Comparison of ENCODE assay signal across 8 mouse cellular contexts in the genomic region with DNA sequence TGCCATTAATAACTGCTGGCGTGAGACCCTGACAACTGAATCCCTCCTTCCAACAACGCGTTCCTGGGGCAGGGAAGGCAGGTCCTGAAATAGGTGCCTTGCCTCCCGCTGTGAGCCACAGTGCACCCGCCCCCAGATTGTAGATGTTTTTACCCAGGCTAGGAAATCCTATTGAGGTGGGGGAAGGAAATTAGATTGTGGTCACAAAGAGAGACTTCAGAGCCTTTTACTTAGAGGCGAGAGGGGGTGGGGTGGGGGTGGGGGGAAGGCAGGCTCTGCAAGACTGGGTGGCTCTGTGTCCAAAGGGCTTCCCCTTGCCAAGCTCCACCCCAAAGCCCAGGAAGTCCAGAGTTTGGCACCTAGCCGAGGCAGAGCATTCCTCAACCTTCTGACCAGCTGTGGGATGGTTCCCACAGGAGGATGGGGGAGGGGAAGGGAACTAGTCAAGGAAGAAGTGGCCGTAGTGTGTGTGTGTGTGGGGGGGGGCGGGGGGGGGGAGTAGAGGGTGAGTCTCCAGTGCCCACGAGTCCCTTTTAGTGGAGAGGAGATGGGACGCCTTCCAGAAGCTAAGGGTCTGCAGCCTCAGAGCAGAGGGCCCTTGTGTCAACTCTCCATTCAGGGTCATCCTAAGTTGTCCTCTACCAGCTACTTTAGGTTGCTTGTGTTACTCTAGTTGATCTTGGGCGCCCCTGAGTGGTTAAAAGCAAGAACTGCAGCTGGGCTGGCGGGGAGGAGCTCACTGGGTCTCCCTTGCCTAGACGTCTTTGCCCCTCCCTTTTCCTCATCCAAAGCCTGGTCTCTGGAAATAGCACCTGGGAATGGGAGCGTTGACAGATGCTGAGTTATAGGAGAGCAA. TPM values are rescaled to one million over a fixed set of nuclear protein-coding genes. Genes with fewer than 3 reads are reported as not detected.
A peak's percentile ranks its signal among the peaks of the same experiment; 100 is the strongest.
DNase-seq lines count a peak whose midpoint lies in the region; ATAC-seq lines count a peak whose summit lies in the region.

No protein-coding gene starts in this region.

- peak overlapping the region; percentile 45 for H3K4me2 ChIP-seq in embryonic facial prominence, embryonic 13.5 days
- peak overlapping the region; percentile 44 for H3K4me2 ChIP-seq in limb, embryonic 13.5 days (replicated peaks)
- peak overlapping the region; percentile 38 for H3K4me2 ChIP-seq in midbrain, embryonic 15.5 days

- H3K36me3 ChIP-seq in embryonic facial prominence, embryonic 13.5 days = no peaks in the 10 kb centered on the region
- H3K36me3 ChIP-seq in limb, embryonic 13.5 days = no peaks in the 10 kb centered on the region
- no peaks in the 10 kb centered on the region for H3K36me3 ChIP-seq in midbrain, embryonic 15.5 days (replicated peaks)

- no peaks in the 10 kb centered on the region for H3K27me3 ChIP-seq in embryonic facial prominence, embryonic 13.5 days
- no peaks in the 10 kb centered on the region for H3K27me3 ChIP-seq in limb, embryonic 13.5 days
- no peaks in the 10 kb centered on the region for H3K27me3 ChIP-seq in midbrain, embryonic 15.5 days (replicated peaks)

- peak overlapping the region; percentile 13; the same call in 1 of the 2 replicates for H3K4me3 ChIP-seq in embryonic facial prominence, embryonic 13.5 days
- H3K4me3 ChIP-seq in limb, embryonic 13.5 days = no peak overlapping the region
- H3K4me3 ChIP-seq in midbrain, embryonic 15.5 days = peak overlapping the region; percentile 2; the same call in 1 of the 2 replicates

- ATAC-seq in embryonic facial prominence, embryonic 13.5 days (ENCODE audit: insufficient number of reproducible peaks, insufficient read depth, low FRiP score, low TSS enrichment, low read depth) = 0 out of 2 replicates have a peak, but pooled peaks have one; percentile 27
- ATAC-seq in limb, embryonic 13.5 days (ENCODE audit: low FRiP score, low read depth) = peak; percentile 24
- peak; percentile 41 for ATAC-seq in midbrain, embryonic 15.5 days (replicated peaks)

- 2% methylated on average over 14 of the region's 15 CpGs for WGBS in embryonic facial prominence, embryonic 13.5 days
- 3% methylated on average over 15 of the region's 15 CpGs for WGBS in limb, embryonic 13.5 days
- 4% methylated on average over 15 of the region's 15 CpGs for WGBS in midbrain, embryonic 15.5 days

- DNase-seq in A20 (ENCODE audit: low read depth, low spot score) = peak; percentile 89
- peak; percentile 86 to 92 for DNase-seq in adrenal gland, postnatal 4 days (ENCODE audit: low spot score in 2 of 2)
- peak; percentile 100 for DNase-seq in heart, adult 8-10 months (ENCODE audit: low spot score)
- DNase-seq in kidney, adult 9 months = peak; percentile 100
- peak; percentile 86 to 91 for DNase-seq in spleen, postnatal 10 days (ENCODE audit: low spot score in 2 of 2)

- peak overlapping the region; percentile 32; the same call in 1 of the 2 replicates for H3K9ac ChIP-seq in embryonic facial prominence, embryonic 13.5 days
- H3K9ac ChIP-seq in limb, embryonic 13.5 days = no peak overlapping the region
- H3K9ac ChIP-seq in midbrain, embryonic 15.5 days = no peak overlapping the region

- H3K27ac ChIP-seq in embryonic facial prominence, embryonic 13.5 days = peak overlapping the region; percentile 80
- H3K27ac ChIP-seq in limb, embryonic 13.5 days = peak overlapping the region; percentile 86
- peak overlapping the region; percentile 77 for H3K27ac ChIP-seq in midbrain, embryonic 15.5 days

- H3K4me1 ChIP-seq in embryonic facial prominence, embryonic 13.5 days = peaks cover 66% of the 10 kb centered on the region
- peaks cover 72% of the 10 kb centered on the region for H3K4me1 ChIP-seq in limb, embryonic 13.5 days
- peaks cover 65% of the 10 kb centered on the region for H3K4me1 ChIP-seq in midbrain, embryonic 15.5 days

- no peaks in the 10 kb centered on the region for H3K9me3 ChIP-seq in embryonic facial prominence, embryonic 13.5 days
- no peaks in the 10 kb centered on the region for H3K9me3 ChIP-seq in limb, embryonic 13.5 days
- H3K9me3 ChIP-seq in midbrain, embryonic 15.5 days = no peaks in the 10 kb centered on the region

RNA-seq across cellular contexts. Expression of a gene that starts 8.7 kb away (rescaled TPM):
- 100 to 1,000 TPM; 119 to 121 TPM for total RNA-seq in adrenal gland, postnatal 4 days (2021)
- 31.5 and 33.0 TPM in 2 replicates for polyA plus RNA-seq in embryonic facial prominence, embryonic 13.5 days (2015; fragmentation: Nextera tagmentation; extraction: Ambion mirVana)
- total RNA-seq in heart, adult 8-10 months (2022) = 10 to 100 TPM; 72.1 to 84.3 (median 78.7) TPM
- 28.9 and 29.2 TPM in 2 replicates for polyA plus RNA-seq in limb, embryonic 13.5 days (2015; fragmentation: Nextera tagmentation; extraction: Ambion mirVana)
- 33.2 and 33.6 TPM in 2 replicates for polyA plus RNA-seq in midbrain, embryonic 15.5 days (2015; fragmentation: Nextera tagmentation; extraction: Ambion mirVana)

RNA-seq across cellular contexts. Expression of a gene that starts 11.5 kb away (rescaled TPM):
- 100 to 1,000 TPM; 104 to 115 TPM for total RNA-seq in adrenal gland, postnatal 4 days (2021)
- polyA plus RNA-seq in embryonic facial prominence, embryonic 13.5 days (2015; fragmentation: Nextera tagmentation; extraction: Ambion mirVana) = 1.4 and 1.5 TPM in 2 replicates
- total RNA-seq in heart, adult 8-10 months (2022) = 100 to 1,000 TPM in 2 of 4 experiments, 10 to 100 TPM in 2; 81.4 to 121 (median 101) TPM
- 0.93 and 1.1 TPM in 2 replicates for polyA plus RNA-seq in limb, embryonic 13.5 days (2015; fragmentation: Nextera tagmentation; extraction: Ambion mirVana)
- polyA plus RNA-seq in midbrain, embryonic 15.5 days (2015; fragmentation: Nextera tagmentation; extraction: Ambion mirVana) = 3.4 and 3.9 TPM in 2 replicates

RNA-seq across cellular contexts. Expression of a gene that starts 18.1 kb away (rescaled TPM):
- 10 to 100 TPM; 45.2 to 54.8 TPM for total RNA-seq in adrenal gland, postnatal 4 days (2021)
- polyA plus RNA-seq in embryonic facial prominence, embryonic 13.5 days (2015; fragmentation: Nextera tagmentation; extraction: Ambion mirVana) = 39.0 and 40.3 TPM in 2 replicates
- total RNA-seq in heart, adult 8-10 months (2022) = 10 to 100 TPM; 16.0 to 20.9 (median 17.8) TPM
- polyA plus RNA-seq in limb, embryonic 13.5 days (2015; fragmentation: Nextera tagmentation; extraction: Ambion mirVana) = 39.5 and 40.0 TPM in 2 replicates
- 56.3 and 57.7 TPM in 2 replicates for polyA plus RNA-seq in midbrain, embryonic 15.5 days (2015; fragmentation: Nextera tagmentation; extraction: Ambion mirVana)

RNA-seq across cellular contexts. Expression of a gene that starts 46.1 kb away (rescaled TPM):
- 100 to 1,000 TPM; 181 to 195 TPM for total RNA-seq in adrenal gland, postnatal 4 days (2021)
- 46.5 and 47.3 TPM in 2 replicates for polyA plus RNA-seq in embryonic facial prominence, embryonic 13.5 days (2015; fragmentation: Nextera tagmentation; extraction: Ambion mirVana)
- 10 to 100 TPM; 92.5 to 98.4 (median 95.1) TPM for total RNA-seq in heart, adult 8-10 months (2022)
- 34.1 and 34.3 TPM in 2 replicates for polyA plus RNA-seq in limb, embryonic 13.5 days (2015; fragmentation: Nextera tagmentation; extraction: Ambion mirVana)
- 151 and 158 TPM in 2 replicates for polyA plus RNA-seq in midbrain, embryonic 15.5 days (2015; fragmentation: Nextera tagmentation; extraction: Ambion mirVana)

RNA-seq across cellular contexts. Expression of a gene that starts 50.0 kb away (rescaled TPM):
- total RNA-seq in adrenal gland, postnatal 4 days (2021) = 1 to 10 TPM; 2.6 to 3.0 TPM
- 3.9 and 4.7 TPM in 2 replicates for polyA plus RNA-seq in embryonic facial prominence, embryonic 13.5 days (2015; fragmentation: Nextera tagmentation; extraction: Ambion mirVana)
- total RNA-seq in heart, adult 8-10 months (2022) = 1 to 10 TPM in 1 of 4 experiments, under 1 TPM in 3; 0.38 to 1.1 (median 0.76) TPM
- polyA plus RNA-seq in limb, embryonic 13.5 days (2015; fragmentation: Nextera tagmentation; extraction: Ambion mirVana) = 4.2 and 4.4 TPM in 2 replicates
- polyA plus RNA-seq in midbrain, embryonic 15.5 days (2015; fragmentation: Nextera tagmentation; extraction: Ambion mirVana) = 9.1 and 9.2 TPM in 2 replicates
